Mouse (Mus musculus) hindbrain, embryonic 12.5 days (tissue): ENCODE results near the gene Ly6g5c. TPM values are rescaled to one million over a fixed set of nuclear protein-coding genes. Genes with fewer than 3 reads are reported as not detected.

ENCODE experiments used
- ATAC-seq: fragments of 200-750 bp; cut with Nextera tagmentation; 2 replicates; pipeline ENCODE4 v1.8.0; 2017; ENCODE audit warnings: moderate TSS enrichment; ENCODE audit not compliant: low FRiP score
- H3K27ac ChIP-seq: fragments of 300-500 bp; sonication (generic); 2 replicates; pipeline ENCODE4 v1.5.1; 2016; ENCODE audit warnings: mild to moderate bottlenecking
- H3K27me3 ChIP-seq: fragments of 300-500 bp; sonication (generic); 2 replicates; pipeline ENCODE4 v1.6.1; 2016; ENCODE audit warnings: mild to moderate bottlenecking
- H3K36me3 ChIP-seq: fragments of 300-500 bp; sonication (generic); 2 replicates; pipeline ENCODE4 v1.6.1; 2016; ENCODE audit warnings: mild to moderate bottlenecking
- H3K4me1 ChIP-seq: fragments of 300-500 bp; sonication (generic); 2 replicates; pipeline ENCODE4 v1.6.1; 2016
- H3K4me2 ChIP-seq: fragments of 300-500 bp; sonication (generic); replicated peaks from 2 replicates; pipeline ENCODE4 v1.6.1; 2016; ENCODE audit warnings: mild to moderate bottlenecking
- H3K4me3 ChIP-seq: fragments of 300-500 bp; sonication (generic); 2 replicates; pipeline ENCODE4 v1.5.1; 2016; ENCODE audit warnings: mild to moderate bottlenecking
- H3K9ac ChIP-seq: fragments of 300-500 bp; sonication (generic); 2 replicates; pipeline ENCODE4 v1.6.1; 2016; ENCODE audit warnings: mild to moderate bottlenecking, moderate library complexity
- H3K9me3 ChIP-seq: fragments of 300-500 bp; sonication (generic); replicated peaks from 2 replicates; pipeline ENCODE4 v1.6.1; 2016; ENCODE audit warnings: mild to moderate bottlenecking
- WGBS: fragments of 180-500 bp; shearing (Covaris S2); methylation state at CpG from one replicate; pipeline ENCODE4 v1.1.7; 2016; 5-methylcytosine and 5-hydroxymethylcytosine counted together
- polyA plus RNA-seq: library from polyadenylated mRNA; unstranded; fragments of >200 nt; fragmentation: Nextera tagmentation; extraction: Ambion mirVana; gene quantifications from 2 replicates; pipeline ENCODE4 v1.2.1, GENCODE M21; 2016

Gene Ly6g5c
- polyA plus RNA-seq: not detected in 2 replicates

DNA sequence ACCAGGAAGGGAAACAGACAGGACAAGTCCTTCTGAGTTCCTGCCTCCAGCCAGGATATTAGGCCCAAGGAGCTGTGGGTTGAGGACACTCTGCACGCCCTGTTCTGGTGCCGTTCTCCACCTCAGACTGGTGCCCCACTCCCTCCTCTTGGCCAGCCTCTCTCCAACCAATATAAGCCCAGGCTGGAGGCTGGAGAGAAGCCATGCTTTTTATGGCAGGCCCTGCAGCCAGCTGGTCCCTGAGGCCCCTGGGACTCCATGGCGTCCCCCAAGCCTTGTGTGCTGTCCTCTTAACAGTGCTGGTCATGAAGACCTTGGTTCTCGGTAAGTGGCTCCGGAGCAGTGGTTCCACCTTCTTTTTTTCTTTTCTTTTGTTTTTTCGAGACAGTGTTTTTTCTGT is at the start of gene Ly6g5c:
Gene Ly6g5c, plus strand, starts transcription at position 183 of the 400 bp plus-strand sequence.
- Histone ChIP-seq H3K36me3 (peaks cover 9% of the 10 kb centered on the region), H3K4me3 (no peak within 1 kb of the TSS), H3K27me3 (no peaks in the 10 kb centered on the region), H3K9me3 (no peaks in the 10 kb centered on the region), H3K4me2 (no peak within 1 kb of the TSS), H3K9ac (no peak within 1 kb of the TSS), H3K4me1 (peaks cover 4% of the 10 kb centered on the region; the same call in 1 of the 2 replicates), H3K27ac (no peak within 1 kb of the TSS)
- 82% methylated on average over 6 of the region's 6 CpGs for WGBS
- no peak for ATAC-seq

DNA sequence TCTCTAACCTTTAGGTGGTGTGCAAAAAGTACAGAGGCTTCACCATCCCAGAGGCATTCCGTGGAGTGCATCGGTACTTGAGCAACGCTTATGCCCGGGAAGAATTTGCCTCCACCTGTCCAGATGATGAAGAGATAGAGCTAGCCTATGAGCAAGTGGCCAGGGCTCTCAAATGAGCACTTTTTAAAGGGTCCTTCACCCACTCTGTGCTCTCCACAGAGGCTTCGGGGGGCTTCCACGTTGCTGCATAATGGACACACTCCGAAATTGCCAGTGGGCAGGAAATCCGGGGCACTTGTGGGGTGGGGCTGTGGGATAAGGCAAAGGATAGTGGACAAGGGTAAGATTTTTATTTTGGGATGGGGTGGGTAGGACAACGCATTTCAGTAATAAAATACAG is 49.8 kb upstream of the Ly6g5c start:
- ATAC-seq: peak; percentile 6; the same call in 1 of the 2 replicates
- no peaks in the 10 kb centered on the region for H3K9me3 ChIP-seq
- H3K4me1 ChIP-seq: peaks cover 29% of the 10 kb centered on the region
- 65% methylated on average over 9 of the region's 9 CpGs for WGBS
- peak overlapping the region; percentile 89 for H3K9ac ChIP-seq
- H3K4me3 ChIP-seq: peak overlapping the region; percentile 73
- peak overlapping the region; percentile 92; the same call in 1 of the 2 replicates for H3K27ac ChIP-seq
- H3K27me3 ChIP-seq: peaks cover 5% of the 10 kb centered on the region
- H3K36me3 ChIP-seq: peaks cover 52% of the 10 kb centered on the region
- peak overlapping the region; percentile 99 for H3K4me2 ChIP-seq

DNA sequence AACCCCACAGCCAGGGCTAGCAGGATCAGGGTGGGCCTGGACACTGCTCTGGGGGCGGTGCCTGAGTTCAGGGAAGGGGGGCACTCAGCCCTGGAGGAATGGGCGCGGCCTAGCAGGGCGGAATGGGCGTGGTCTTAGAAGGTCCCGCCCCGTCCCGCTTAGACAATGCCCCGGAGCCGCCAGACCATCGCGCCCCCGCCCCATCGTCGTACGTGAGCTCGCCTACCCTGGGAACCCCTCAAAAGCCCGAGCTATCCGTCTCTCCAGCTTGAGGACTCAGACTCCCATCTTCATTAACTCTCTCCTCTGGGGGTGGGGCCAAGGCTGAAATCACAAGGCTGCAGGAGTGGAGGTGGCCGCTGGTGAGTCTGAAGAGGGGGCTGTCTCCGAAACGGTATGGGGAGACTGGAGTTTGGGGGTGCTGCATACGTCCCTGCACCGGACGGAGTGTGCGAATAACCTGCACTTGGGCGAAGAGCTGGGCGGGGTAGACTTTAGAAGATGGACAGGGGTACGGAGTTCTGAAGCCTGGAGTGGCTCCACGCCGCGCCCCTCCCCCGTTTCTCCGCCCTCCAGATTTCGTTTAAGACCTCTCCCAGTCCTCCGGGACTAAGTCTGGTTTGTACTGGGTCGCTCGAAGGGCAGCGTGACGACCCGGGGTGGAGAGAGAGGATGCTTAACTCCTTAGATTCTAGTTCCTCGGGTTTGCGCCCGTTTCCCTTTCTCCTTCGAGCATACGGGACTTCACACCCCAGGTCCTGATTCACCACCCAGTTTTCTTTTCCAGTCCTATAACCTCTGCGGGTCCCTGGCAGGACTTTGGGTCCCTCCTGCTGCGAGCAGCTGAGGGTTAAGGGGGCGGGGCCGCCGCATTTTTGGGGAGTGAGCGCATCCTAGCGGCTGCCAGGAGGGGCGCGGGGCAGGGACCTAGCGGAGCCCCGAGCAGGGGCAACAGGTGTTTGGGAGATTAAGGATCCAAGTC is 48.9 kb upstream of the Ly6g5c start, which contains the start of gene Ddah2:
Gene Ddah2, plus strand, starts transcription at position 125 of the 982 bp plus-strand sequence.
- peak within 1 kb of the TSS; percentile 89 for H3K9ac ChIP-seq
- WGBS: under 1% methylated on average over 57 of the region's 57 CpGs
- H3K9me3 ChIP-seq: no peaks in the 10 kb centered on the region
- H3K4me2 ChIP-seq: peak within 1 kb of the TSS; percentile 99
- peak; percentile 91 for ATAC-seq
- H3K36me3 ChIP-seq: peaks cover 46% of the 10 kb centered on the region
- peaks cover 31% of the 10 kb centered on the region for H3K4me1 ChIP-seq
- H3K27me3 ChIP-seq: peaks cover 14% of the 10 kb centered on the region
- peak within 1 kb of the TSS; percentile 73 for H3K4me3 ChIP-seq
- H3K27ac ChIP-seq: peak within 1 kb of the TSS; percentile 92

DNA sequence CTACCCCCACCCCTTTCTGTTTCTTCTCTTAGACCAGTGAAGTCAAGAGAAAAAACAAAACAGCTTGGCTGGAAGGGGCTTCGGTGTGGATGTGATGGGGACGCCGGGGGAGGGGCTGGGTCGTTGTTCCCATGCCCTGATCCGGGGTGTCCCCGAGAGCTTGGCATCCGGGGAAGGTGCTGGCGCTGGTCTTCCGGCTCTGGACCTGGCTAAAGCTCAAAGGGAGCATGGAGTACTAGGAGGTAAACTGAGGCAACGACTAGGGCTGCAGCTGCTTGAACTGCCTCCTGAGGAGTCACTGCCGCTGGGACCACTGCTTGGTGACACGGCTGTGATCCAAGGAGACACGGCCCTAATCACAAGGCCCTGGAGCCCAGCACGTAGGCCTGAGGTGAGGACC is 48.0 kb upstream of the Ly6g5c start:
- no peaks in the 10 kb centered on the region for H3K9me3 ChIP-seq
- peaks cover 40% of the 10 kb centered on the region for H3K36me3 ChIP-seq
- peaks cover 40% of the 10 kb centered on the region for H3K4me1 ChIP-seq
- H3K27ac ChIP-seq: no peak overlapping the region
- H3K4me2 ChIP-seq: peak overlapping the region; percentile 99
- 27% methylated on average over 14 of the region's 14 CpGs for WGBS
- peak overlapping the region; percentile 73 for H3K4me3 ChIP-seq
- H3K27me3 ChIP-seq: peaks cover 23% of the 10 kb centered on the region
- H3K9ac ChIP-seq: peak overlapping the region; percentile 89
- no peak for ATAC-seq

DNA sequence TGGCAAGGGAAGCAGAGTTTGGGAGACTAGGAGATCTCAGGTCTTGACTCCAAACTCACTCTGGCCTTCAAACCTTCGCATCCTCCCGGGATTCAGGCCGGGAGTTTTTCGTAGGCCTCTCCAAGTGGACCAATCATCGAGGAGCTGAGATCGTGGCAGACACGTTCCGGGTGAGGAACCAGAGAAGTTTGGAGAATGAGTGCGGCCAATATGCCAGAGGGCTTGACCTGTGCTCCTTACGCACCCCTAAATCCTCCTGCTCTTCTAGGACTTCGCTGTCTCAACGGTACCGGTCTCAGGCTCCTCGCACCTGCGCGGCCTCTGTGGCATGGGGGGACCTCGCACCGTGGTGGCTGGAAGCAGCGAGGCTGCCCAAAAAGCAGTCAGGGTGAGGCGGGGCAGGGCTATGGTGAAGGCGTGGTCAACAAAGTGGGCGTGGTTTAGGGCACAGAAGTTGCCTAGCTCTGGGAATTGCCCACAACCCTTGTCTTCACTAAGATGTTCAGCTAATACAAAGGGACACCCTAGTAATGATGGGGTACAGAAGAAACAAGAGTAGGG is 47.3 kb upstream of the Ly6g5c start:
- peak overlapping the region; percentile 99 for H3K4me2 ChIP-seq
- 55% methylated on average over 22 of the region's 22 CpGs for WGBS
- no peak for ATAC-seq
- peak overlapping the region; percentile 89; the same call in 1 of the 2 replicates for H3K9ac ChIP-seq
- H3K27me3 ChIP-seq: peaks cover 30% of the 10 kb centered on the region
- peaks cover 47% of the 10 kb centered on the region for H3K4me1 ChIP-seq
- no peaks in the 10 kb centered on the region for H3K9me3 ChIP-seq
- no peak overlapping the region for H3K27ac ChIP-seq
- peaks cover 34% of the 10 kb centered on the region for H3K36me3 ChIP-seq
- peak overlapping the region; percentile 73 for H3K4me3 ChIP-seq

DNA sequence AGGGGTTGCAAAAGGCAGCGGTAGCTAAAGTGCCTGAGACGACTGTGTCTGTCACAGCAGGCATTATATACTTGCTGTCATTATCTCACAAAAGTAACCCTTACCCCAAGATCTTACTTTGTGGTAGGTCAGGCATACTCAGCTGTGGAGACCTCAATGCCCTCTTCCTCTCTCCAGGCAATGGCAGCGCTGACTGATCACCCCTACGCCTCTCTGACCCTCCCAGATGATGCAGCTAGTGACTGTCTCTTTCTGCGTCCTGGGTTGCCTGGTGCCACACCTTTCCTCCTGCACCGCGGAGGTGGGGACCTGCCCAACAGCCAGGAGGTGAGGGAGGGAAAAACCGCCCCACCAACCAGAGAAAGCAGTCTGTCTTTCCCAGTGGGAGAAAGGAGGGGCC is 46.8 kb upstream of the Ly6g5c start:
- 83% methylated on average over 8 of the region's 8 CpGs for WGBS
- peak overlapping the region; percentile 73; the same call in 1 of the 2 replicates for H3K4me3 ChIP-seq
- 0 out of 2 replicates have a peak overlapping the region, but pooled peaks have one; percentile 15 for H3K4me2 ChIP-seq

DNA sequence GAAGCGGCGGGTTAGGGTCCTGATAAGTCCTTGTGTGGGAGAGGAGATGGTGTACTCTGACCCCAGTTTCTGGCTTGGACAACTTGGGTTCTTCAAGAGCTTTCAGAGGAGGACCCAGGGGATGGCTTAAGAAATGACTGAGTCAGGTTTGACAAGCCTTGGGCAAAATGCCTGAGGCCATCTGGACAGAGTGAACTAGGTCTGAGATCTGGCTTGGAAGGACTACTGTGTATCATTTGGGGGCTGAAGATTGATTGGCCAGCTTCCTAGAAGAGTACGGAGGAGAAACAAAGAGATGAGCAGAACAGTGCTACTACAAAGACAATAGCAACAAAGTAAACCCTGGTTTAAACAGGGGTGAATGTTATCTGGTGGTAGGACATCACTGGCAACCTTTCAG is 44.6 kb upstream of the Ly6g5c start:
- ATAC-seq: no peak
- no peak overlapping the region for H3K4me3 ChIP-seq
- peaks cover 52% of the 10 kb centered on the region for H3K27me3 ChIP-seq
- H3K9me3 ChIP-seq: no peaks in the 10 kb centered on the region
- no peak overlapping the region for H3K9ac ChIP-seq
- H3K27ac ChIP-seq: no peak overlapping the region
- 90% methylated on average over 3 of the region's 3 CpGs for WGBS
- peaks cover 28% of the 10 kb centered on the region for H3K36me3 ChIP-seq
- no peak overlapping the region for H3K4me2 ChIP-seq
- peaks cover 47% of the 10 kb centered on the region for H3K4me1 ChIP-seq

More for the DNA sequence above, 46.8 kb upstream of the Ly6g5c start:
- Histone ChIP-seq H3K4me1 (peaks cover 50% of the 10 kb centered on the region), H3K27me3 (peaks cover 34% of the 10 kb centered on the region), H3K9me3 (no peaks in the 10 kb centered on the region), H3K36me3 (peaks cover 29% of the 10 kb centered on the region), H3K9ac (no peak overlapping the region), H3K27ac (no peak overlapping the region)
- ATAC-seq: no peak

DNA sequence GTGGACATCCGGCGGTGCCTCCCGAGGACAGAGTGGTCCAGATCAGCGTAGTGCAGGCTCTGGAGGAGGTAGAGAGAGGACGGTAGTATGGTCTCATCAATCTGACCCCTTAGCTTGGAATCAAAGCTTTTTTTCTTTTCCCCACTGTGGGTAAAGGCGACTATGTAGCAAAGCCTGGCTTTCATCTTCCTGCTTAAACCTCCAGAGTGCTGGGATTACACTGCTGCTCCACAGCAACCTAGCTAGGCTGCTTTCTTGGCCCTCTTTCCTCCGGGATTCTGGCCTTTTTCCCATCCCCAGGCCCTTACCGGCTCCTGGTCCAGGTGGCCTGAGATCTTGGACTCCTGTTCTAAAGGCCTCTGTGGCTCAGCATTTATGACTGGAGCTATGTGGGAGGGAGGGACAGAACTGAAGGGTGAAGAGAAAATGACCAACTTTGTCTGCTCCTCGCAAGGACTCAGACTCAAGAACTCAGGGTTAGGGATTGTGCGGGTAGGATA is 43.7 kb upstream of the Ly6g5c start:
- no peak for ATAC-seq
- Histone ChIP-seq H3K36me3 (peaks cover 28% of the 10 kb centered on the region), H3K4me2 (peak overlapping the region; percentile 57), H3K27ac (no peak overlapping the region), H3K9me3 (no peaks in the 10 kb centered on the region), H3K4me3 (peak overlapping the region; percentile 25; the same call in 1 of the 2 replicates), H3K4me1 (peaks cover 43% of the 10 kb centered on the region), H3K27me3 (peaks cover 52% of the 10 kb centered on the region), H3K9ac (no peak overlapping the region; the same call in 1 of the 2 replicates)
- 33% methylated on average over 10 of the region's 10 CpGs for WGBS

DNA sequence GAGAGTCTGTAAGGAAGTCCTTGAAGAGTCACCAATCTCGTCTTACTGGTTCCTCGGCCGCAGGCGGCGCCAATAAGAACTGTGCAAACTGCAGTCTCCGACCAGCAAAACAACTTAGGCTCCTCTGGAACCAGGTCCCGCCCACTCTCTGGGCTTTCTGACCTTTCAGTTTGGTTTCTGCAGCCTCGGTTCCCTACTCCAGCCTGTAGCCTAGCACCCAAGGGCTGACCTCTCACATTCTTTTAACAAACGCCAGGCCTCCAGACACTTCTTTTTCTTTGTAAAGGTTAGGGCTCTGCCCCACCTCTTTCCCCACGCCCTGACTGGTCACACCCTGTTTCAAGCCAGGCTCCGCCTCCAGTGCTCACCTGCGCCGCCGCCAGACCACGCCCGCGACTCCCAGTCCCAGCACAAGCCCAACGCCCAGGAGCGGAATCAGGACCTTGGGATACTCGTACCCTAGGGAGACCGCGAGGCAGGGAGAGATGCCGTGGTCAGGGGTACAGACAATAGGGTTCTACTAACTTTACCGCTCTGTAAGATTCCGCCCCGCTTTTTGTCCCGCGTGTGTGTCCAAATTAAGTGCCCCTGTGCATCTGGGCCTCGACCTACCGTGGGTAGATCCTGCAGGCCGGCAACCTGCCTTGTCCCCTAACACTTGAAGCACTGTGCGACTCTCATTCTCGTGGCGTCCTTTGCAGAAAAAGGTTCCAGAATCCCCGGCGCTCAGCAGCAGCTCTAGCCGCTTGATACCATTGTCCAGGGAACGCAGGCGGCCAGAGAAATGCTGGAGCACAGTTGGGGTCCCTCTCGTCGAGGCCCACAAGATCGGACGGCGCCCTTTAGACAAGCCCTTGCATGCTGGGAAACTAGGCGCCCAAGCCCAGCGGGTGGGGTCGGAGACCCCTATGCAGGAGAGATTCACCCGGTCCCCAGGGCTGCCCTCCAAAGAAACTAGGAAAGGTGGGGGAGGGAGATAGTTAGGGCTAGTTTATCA is 42.8 kb upstream of the Ly6g5c start, which contains the start of gene Ly6g6c:
Gene Ly6g6c, plus strand, starts transcription at position 438 of the 997 bp plus-strand sequence.
- H3K4me1 ChIP-seq: peaks cover 37% of the 10 kb centered on the region
- no peaks in the 10 kb centered on the region for H3K9me3 ChIP-seq
- H3K9ac ChIP-seq: peak within 1 kb of the TSS; percentile 49
- H3K4me3 ChIP-seq: peak within 1 kb of the TSS; percentile 25
- H3K27ac ChIP-seq: no peak within 1 kb of the TSS
- peaks cover 52% of the 10 kb centered on the region for H3K27me3 ChIP-seq
- H3K4me2 ChIP-seq: peak within 1 kb of the TSS; percentile 57
- H3K36me3 ChIP-seq: peaks cover 27% of the 10 kb centered on the region
- under 1% methylated on average over 48 of the region's 48 CpGs for WGBS
- no peak for ATAC-seq

DNA sequence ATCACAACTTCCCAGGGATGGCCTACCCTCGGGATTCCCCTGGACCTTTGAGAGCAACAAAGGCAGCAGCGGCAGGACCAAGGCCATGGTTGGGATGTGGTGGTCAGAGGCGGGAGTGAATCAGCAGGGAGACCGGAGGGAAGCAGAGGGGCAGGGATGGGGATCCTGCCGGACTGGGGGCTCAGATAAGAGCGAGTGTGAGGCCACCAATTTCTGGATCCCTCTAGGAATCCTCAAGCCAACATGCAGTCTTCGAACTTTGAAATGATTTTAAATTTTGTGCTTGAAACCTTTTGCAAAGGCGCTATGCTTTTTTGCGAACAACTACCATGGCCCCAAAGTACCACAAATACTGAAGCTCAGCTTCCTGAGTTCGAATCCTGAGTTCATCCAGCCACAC is 42.0 kb upstream of the Ly6g5c start, which contains the start of gene Mpig6b:
Gene Mpig6b, minus strand, starts transcription at position 101 of the 400 bp plus-strand sequence.
- no peaks in the 10 kb centered on the region for H3K9me3 ChIP-seq
- H3K27me3 ChIP-seq: peaks cover 52% of the 10 kb centered on the region
- no peak for ATAC-seq
- peak within 1 kb of the TSS; percentile 49 for H3K9ac ChIP-seq
- H3K4me2 ChIP-seq: peak within 1 kb of the TSS; percentile 57
- no peak within 1 kb of the TSS for H3K27ac ChIP-seq
- H3K4me1 ChIP-seq: peaks cover 29% of the 10 kb centered on the region
- WGBS: 45% methylated on average over 10 of the region's 10 CpGs
- peaks cover 19% of the 10 kb centered on the region for H3K36me3 ChIP-seq
- peak within 1 kb of the TSS; percentile 25 for H3K4me3 ChIP-seq
